Mouse (Mus musculus) subcutaneous adipose tissue, adult 2 months (tissue): ENCODE data around the gene Hist1h2bn. TPM values are rescaled to one million over a fixed set of nuclear protein-coding genes. Genes with fewer than 3 reads are reported as not detected.

ENCODE experiments used
- polyA plus RNA-seq: library from polyadenylated mRNA; depleted of rRNA; stranded (reverse); fragments of >200 nt; gene quantifications from 2 replicates; pipeline ENCODE4 v1.2.3, GENCODE M21; 2012; ENCODE audit warnings: low replicate concordance; rRNA removed

Gene Hist1h2bn
- 5.6 and 6.6 TPM in 2 replicates for polyA plus RNA-seq

GRCm38 (mm10) chr13:21753524-21754285, at the start of gene Hist1h2bn, which contains the start of gene Hist1h2ak:
Hist1h2bn (plus strand) TSS chr13:21754123.
Hist1h2ak (minus strand) TSS chr13:21753827.

DNA sequence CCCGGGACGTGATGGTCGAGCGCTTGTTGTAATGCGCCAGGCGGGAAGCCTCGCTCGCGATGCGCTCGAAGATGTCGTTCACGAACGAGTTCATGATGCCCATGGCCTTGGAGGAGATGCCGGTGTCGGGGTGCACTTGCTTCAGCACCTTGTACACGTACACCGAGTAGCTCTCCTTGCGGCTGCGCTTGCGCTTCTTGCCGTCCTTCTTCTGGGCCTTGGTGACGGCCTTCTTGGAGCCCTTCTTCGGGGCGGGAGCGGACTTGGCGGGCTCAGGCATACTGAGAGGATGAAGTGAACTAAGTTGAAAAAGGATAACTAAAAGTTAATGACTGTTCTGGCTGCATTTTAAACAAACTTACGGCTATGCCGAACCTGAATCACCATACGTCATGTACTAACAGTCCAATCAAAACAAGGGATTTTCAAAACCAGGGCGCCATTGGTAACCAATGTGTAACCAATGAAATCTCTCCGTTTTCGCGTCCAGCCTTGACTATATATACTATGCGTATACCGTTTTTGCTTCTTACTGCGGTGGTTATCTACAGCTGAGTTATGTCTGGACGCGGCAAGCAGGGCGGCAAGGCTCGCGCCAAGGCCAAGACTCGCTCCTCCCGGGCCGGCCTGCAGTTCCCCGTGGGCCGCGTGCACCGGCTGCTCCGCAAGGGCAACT, 37.9 kb upstream of the Hist1h2bn start, which contains the start of the genes Hist1h2bl and Hist1h2ai:
Gene Hist1h2bl, minus strand, starts transcription at position 280 of the 676 bp plus-strand sequence.
Gene Hist1h2ai, plus strand, starts transcription at position 559 of the 676 bp plus-strand sequence.

GRCm38 (mm10) chr13:21717397-21718357, 36.2 kb upstream of the Hist1h2bn start, which contains the start of gene Hist1h3h:
Hist1h3h (plus strand) TSS chr13:21717659.

DNA sequence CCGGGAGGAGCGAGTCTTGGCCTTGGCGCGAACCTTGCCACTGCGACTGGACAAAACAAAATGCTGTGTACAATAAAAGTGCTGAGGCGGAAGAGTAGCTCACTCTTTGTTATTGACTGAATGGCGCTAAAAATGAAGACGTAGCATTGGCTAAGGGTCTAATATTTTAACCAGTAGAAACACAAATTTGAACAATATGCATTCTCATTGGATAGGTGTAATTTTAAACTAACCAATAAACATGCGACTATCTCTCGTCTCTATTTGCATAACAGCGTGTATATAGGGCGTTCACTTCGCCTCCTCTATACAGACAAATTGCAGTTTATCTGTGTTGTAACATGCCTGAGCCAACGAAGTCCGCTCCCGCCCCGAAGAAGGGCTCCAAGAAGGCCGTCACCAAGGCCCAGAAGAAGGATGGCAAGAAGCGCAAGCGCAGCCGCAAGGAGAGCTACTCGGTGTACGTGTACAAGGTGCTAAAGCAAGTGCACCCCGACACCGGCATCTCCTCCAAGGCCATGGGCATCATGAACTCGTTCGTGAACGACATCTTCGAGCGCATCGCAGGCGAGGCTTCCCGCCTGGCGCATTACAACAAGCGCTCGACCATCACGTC, 32.1 kb upstream of the Hist1h2bn start, which contains the start of gene Hist1h2bm:
Gene Hist1h2bm, plus strand, starts transcription at position 288 of the 616 bp plus-strand sequence.

GRCm38 (mm10) chr13:21734906-21735767, 18.8 kb upstream of the Hist1h2bn start, which contains the start of gene Hist1h4j:
Hist1h4j (plus strand) TSS chr13:21735064.

DNA sequence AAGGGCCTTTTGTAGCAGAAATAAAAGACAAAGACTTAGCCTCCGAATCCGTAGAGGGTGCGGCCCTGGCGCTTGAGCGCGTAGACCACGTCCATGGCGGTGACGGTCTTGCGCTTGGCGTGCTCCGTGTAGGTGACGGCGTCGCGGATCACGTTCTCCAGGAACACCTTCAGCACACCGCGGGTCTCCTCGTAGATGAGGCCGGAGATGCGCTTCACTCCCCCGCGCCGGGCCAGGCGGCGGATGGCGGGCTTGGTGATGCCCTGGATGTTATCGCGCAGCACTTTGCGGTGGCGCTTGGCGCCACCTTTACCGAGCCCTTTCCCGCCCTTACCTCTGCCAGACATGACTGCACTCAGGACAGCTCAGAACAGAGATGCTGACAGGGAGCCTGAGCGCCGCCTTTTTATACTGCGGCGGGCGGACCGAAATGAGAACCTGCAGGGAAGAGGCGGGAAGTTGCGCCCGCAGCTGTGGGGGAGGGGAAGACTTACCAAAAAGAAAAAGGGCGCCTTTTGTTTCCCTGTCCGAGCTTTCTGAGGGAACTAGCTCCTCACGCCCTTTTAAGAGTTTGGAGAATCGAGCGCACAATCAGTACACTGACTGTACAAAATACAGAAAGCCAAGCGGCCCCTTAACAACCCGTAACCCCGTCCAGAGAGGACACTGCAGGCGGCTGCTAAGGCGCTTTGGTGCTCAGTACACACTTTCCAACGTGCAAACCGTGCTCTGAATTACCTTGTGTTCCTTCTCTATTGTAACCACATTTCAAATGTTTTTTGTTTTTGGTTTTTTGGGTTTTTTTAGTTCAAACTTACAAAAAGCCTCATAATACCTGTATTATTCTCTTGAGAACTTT, 3.5 kb upstream of the Hist1h2bn start, which contains the start of gene Hist1h4k:
Gene Hist1h4k, minus strand, starts transcription at position 347 of the 859 bp plus-strand sequence.

DNA sequence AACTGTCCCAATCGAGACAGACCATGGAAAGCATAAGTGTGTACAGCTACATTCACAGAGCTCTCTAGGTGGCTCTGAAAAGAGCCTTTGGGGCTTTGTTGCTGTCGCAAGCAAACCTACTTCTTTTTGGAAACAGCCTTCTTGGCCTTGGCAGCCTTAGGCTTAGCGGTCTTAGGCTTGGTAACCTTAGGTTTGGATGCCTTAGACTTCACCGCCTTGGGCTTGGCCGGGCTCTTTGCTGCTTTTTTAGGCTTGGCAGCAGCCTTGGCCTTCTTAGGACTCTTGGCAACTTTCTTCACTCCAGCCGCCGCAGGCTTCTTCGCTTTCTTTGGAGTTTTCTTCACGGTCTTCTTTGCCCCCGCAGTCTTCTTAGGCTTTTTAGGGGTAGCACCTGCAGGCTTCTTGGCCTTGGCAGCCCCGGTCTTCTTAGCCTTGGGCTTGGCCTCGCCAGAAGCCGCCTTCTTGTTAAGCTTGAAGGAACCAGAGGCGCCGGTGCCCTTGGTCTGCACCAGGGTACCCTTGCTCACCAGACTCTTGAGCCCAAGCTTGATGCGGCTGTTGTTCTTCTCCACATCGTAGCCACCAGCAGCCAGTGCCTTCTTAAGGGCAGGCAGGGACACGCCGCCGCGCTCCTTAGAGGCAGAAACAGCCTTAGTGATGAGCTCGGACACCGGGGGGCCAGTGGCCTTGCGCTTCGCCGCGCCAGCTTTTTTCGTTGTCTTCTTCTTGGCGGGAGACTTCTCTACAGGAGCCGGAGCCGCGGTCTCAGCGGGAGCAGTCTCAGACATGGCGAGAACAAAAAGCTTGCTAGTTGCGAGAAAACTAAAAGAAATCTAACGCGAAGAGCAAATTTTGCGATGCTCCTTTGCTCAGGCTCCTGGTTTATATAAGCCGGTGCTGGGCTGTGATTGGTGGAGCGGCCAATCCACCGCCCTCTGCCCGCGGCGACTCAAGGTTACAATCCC, 26.1 kb downstream of the Hist1h2bn start, which contains the start of gene Hist1h1b:
Gene Hist1h1b, minus strand, starts transcription at position 859 of the 965 bp plus-strand sequence.

GRCm38 (mm10) chr13:21783255-21783617, 29.3 kb downstream of the Hist1h2bn start, which contains the start of gene Hist1h3i:
Hist1h3i (minus strand) TSS chr13:21783370.

GRCm38 (mm10) chr13:21786899-21787629, 33.1 kb downstream of the Hist1h2bn start, which contains the start of the genes Hist1h2an and Hist1h2bp:
Hist1h2an (minus strand) TSS chr13:21787218.
Hist1h2bp (plus strand) TSS chr13:21787461.

Other genes with a start within 250 kb of the Hist1h2bn start
- gene Zkscan8, start 223.0 kb upstream of the Hist1h2bn start, polyA plus RNA-seq, result 4.9 and 7.2 TPM in 2 replicates
- gene Olfr1366, start 211.3 kb upstream of the Hist1h2bn start, polyA plus RNA-seq, result not detected in 2 replicates
- not detected in 2 replicates for gene Olfr1535, start 194.2 kb upstream of the Hist1h2bn start, polyA plus RNA-seq
- not detected in 2 replicates for gene Olfr1364, start 172.4 kb upstream of the Hist1h2bn start, polyA plus RNA-seq
- gene Olfr1362, start 140.1 kb upstream of the Hist1h2bn start, polyA plus RNA-seq, result not detected in 2 replicates
- gene Olfr11, start 111.6 kb upstream of the Hist1h2bn start, polyA plus RNA-seq, result 0.04 TPM in 1 of 2 replicates, not detected in the other
- not detected in 2 replicates for gene Olfr1361, start 90.7 kb upstream of the Hist1h2bn start, polyA plus RNA-seq
- gene Olfr1360, start 76.7 kb upstream of the Hist1h2bn start, polyA plus RNA-seq, result not detected in 2 replicates
- gene Olfr1359, start 56.0 kb upstream of the Hist1h2bn start, polyA plus RNA-seq, result not detected in 2 replicates
- 2.6 and 3.2 TPM in 2 replicates for gene Hist1h2bl, start 38.0 kb upstream of the Hist1h2bn start, polyA plus RNA-seq
- gene Hist1h2ai, start 37.7 kb upstream of the Hist1h2bn start, polyA plus RNA-seq, result 1.7 and 10.5 TPM in 2 replicates
- gene Hist1h3h, start 36.5 kb upstream of the Hist1h2bn start, polyA plus RNA-seq, result 2.7 and 33.5 TPM in 2 replicates
- gene Hist1h2bm, start 32.1 kb upstream of the Hist1h2bn start, polyA plus RNA-seq, result 0.42 and 2.3 TPM in 2 replicates
- gene Hist1h4j, start 19.1 kb upstream of the Hist1h2bn start, polyA plus RNA-seq, result 0.50 and 4.8 TPM in 2 replicates
- 2.1 and 39.6 TPM in 2 replicates for gene Hist1h4k, start 3.6 kb upstream of the Hist1h2bn start, polyA plus RNA-seq
- gene Hist1h2ak, start 296 bp upstream of the Hist1h2bn start, polyA plus RNA-seq, result 9.2 TPM in 1 of 2 replicates, not detected in the other
- gene Hist1h1b, start 26.5 kb downstream of the Hist1h2bn start, polyA plus RNA-seq, result 0.23 and 1.3 TPM in 2 replicates
- 0.97 and 14.0 TPM in 2 replicates for gene Hist1h3i, start 29.2 kb downstream of the Hist1h2bn start, polyA plus RNA-seq
- 1.2 and 8.9 TPM in 2 replicates for gene Hist1h2an, start 33.1 kb downstream of the Hist1h2bn start, polyA plus RNA-seq
- gene Hist1h2bp, start 33.3 kb downstream of the Hist1h2bn start, polyA plus RNA-seq, result 1.2 and 1.7 TPM in 2 replicates
- gene Hist1h2bq, start 56.1 kb downstream of the Hist1h2bn start, polyA plus RNA-seq, result 7.2 and 42.8 TPM in 2 replicates
- gene Hist1h2ao, start 56.3 kb downstream of the Hist1h2bn start, polyA plus RNA-seq, result not detected in 2 replicates
- gene Hist1h4m, start 57.6 kb downstream of the Hist1h2bn start, polyA plus RNA-seq, result not detected in 2 replicates
- gene Hist1h4n, start 78.1 kb downstream of the Hist1h2bn start, polyA plus RNA-seq, result 8.8 and 27.8 TPM in 2 replicates
- gene Hist1h2ap, start 79.4 kb downstream of the Hist1h2bn start, polyA plus RNA-seq, result 10.9 and 185 TPM in 2 replicates
- gene Hist1h2br, start 79.6 kb downstream of the Hist1h2bn start, polyA plus RNA-seq, result 2.6 and 36.8 TPM in 2 replicates
- gene Zfp184, start 191.0 kb downstream of the Hist1h2bn start, polyA plus RNA-seq, result 0.59 and 3.6 TPM in 2 replicates
- gene Pom121l2, start 227.1 kb downstream of the Hist1h2bn start, polyA plus RNA-seq, result not detected in 2 replicates